Mouse (Mus musculus): ENCODE data around the gene Col6a6. TPM values are rescaled to one million over a fixed set of nuclear protein-coding genes. Genes with fewer than 3 reads are reported as not detected.

The Col6a6 gene
- polyA plus RNA-seq, 1 experiment from 2014 or later = 1.9 TPM

DNA sequence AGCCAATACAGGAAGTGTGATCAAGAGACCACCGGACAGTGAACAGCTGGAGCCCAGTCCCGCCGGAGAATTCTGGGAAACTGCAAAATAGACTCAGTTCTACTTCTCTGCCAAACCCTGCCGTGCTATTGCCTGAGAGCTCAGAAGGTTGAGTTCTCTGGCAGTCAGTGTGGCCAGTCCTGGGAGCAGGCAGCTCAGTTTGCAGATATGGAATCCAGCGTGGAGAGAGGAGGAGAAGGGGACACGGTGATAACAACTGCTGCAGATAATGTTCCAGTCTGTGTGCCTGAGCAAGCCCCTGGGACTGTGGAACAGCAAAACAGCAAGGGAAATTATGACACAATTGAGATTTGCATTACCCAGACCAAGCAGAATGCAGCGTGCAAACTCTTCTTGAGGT lies 7.6 kb upstream of the Col6a6 start:
- Histone ChIP-seq H3K4me1 (no peaks in the 10 kb centered on the region), H3K27me3 (replicated peaks) (no peaks in the 10 kb centered on the region), H3K4me2 (no peak overlapping the region), H3K9ac (no peak overlapping the region), H3K36me3 (no peaks in the 10 kb centered on the region), H3K4me3 (replicated peaks) (no peak overlapping the region), H3K27ac (no peak overlapping the region), H3K9me3 (no peaks in the 10 kb centered on the region)
- no peak for ATAC-seq (ENCODE audit: insufficient read depth, low FRiP score, low read depth)
- WGBS = 52% methylated on average over 7 of the region's 7 CpGs

DNA sequence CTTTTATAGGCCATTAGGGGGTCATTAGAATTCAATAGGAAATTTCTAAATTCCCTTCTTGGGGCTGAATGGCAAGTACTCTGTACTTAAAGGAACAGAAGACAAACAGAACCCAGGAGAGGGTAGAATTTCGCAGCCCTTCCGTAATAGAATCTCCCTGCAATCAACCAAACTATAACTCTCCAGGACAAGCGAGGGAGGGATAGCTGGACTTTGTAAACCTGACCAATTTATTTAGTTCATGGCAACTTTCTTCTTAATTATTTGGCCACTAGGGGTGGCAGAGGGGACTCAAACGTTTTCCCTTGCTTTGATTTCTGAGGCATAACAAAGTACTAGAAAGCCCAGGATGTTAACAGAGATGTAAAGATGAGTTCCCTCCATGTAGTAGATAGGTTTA lies 6.8 kb upstream of the Col6a6 start:
- no peak overlapping the region for H3K4me2 ChIP-seq
- no peaks in the 10 kb centered on the region for H3K36me3 ChIP-seq
- H3K9ac ChIP-seq = no peak overlapping the region
- H3K4me1 ChIP-seq = no peaks in the 10 kb centered on the region
- no peaks in the 10 kb centered on the region for H3K27me3 ChIP-seq (replicated peaks)
- H3K4me3 ChIP-seq (replicated peaks) = no peak overlapping the region
- no peaks in the 10 kb centered on the region for H3K9me3 ChIP-seq
- no peak for ATAC-seq (ENCODE audit: insufficient read depth, low FRiP score, low read depth)
- no peak overlapping the region for H3K27ac ChIP-seq
- 43% methylated on average over 4 of the region's 4 CpGs for WGBS

DNA sequence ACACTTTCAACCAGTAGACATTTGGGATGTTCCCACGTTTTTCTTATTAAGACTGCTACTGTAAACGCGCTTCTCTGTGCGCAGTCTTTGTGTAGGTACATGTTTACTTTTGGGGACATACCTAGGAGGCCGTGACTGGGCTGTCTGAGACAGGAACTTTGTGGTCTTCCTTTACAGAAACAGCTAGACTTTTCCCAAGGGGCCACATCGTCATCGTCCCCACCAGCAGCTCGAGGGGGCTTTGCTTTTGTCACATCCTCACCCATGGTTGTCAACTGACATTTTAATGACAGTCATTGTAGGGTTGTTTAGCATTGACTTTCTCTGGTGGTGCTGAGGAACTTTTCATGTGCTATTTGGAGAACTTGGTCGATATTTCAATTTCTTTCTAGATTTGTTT lies 3.3 kb upstream of the Col6a6 start:
- Histone ChIP-seq H3K4me2 (no peak overlapping the region), H3K27ac (no peak overlapping the region), H3K27me3 (replicated peaks) (0 out of 2 replicates have a peak, but pooled peaks cover 3% of the 10 kb centered on the region), H3K4me1 (0 out of 2 replicates have a peak, but pooled peaks cover 7% of the 10 kb centered on the region), H3K9ac (no peak overlapping the region), H3K9me3 (no peaks in the 10 kb centered on the region), H3K4me3 (replicated peaks) (no peak overlapping the region), H3K36me3 (no peaks in the 10 kb centered on the region)
- WGBS = 79% methylated on average over 9 of the region's 9 CpGs
- no peak for ATAC-seq (ENCODE audit: insufficient read depth, low FRiP score, low read depth)

DNA sequence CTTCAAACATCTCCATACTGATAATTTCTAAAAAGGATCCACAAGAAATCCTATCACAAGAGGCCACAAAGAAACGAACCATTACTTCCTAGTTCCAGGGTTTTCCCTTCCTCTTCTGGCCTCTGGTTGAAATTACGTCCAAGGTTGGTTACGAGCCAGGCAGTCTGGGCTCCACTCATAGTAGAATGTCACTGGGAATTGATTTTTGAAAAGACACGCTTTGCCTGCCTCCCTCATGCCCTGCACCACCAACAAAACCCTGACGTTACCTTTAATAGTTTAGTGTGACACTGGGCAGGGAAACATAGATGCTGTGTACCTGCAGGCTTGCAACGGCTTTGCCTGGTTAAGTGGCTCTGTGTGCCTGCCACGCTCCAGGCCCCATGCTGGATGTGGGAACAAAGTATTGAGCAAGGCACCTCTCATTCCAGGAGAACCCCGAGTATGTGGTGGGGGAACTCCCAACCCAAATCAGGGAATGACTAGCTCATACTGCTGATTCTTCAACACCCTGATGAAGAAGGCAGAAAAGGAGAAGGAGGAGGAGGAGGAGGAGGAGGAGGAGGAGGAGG lies 798 bp downstream of the Col6a6 start:
- Histone ChIP-seq H3K27ac (no peak overlapping the region), H3K27me3 (replicated peaks) (0 out of 2 replicates have a peak, but pooled peaks cover 3% of the 10 kb centered on the region), H3K4me3 (replicated peaks) (no peak overlapping the region), H3K9me3 (no peaks in the 10 kb centered on the region), H3K9ac (no peak overlapping the region), H3K36me3 (no peaks in the 10 kb centered on the region), H3K4me1 (0 out of 2 replicates have a peak, but pooled peaks cover 7% of the 10 kb centered on the region), H3K4me2 (no peak overlapping the region)
- WGBS = 58% methylated on average over 8 of the region's 8 CpGs
- ATAC-seq (ENCODE audit: insufficient read depth, low FRiP score, low read depth) = no peak

DNA sequence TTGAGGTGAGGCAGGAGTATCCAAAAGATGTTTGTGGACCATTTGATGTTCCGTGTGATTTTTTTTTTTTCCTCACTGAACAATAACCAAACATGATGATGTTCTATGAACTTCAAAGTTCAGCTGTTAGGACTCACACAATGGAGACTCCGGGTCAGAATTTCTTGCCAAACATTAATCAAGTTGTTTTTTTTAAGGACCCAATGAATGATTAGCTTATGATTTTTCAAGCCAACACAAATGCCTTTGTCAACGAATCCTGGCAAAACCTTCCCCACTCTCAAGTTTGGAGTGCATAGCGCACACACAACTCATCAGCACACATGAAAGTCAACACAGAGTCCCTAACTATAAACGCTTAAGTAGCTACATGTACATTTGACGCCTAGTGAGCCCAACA lies 7.2 kb downstream of the Col6a6 start:
- H3K9ac ChIP-seq = no peak overlapping the region

DNA sequence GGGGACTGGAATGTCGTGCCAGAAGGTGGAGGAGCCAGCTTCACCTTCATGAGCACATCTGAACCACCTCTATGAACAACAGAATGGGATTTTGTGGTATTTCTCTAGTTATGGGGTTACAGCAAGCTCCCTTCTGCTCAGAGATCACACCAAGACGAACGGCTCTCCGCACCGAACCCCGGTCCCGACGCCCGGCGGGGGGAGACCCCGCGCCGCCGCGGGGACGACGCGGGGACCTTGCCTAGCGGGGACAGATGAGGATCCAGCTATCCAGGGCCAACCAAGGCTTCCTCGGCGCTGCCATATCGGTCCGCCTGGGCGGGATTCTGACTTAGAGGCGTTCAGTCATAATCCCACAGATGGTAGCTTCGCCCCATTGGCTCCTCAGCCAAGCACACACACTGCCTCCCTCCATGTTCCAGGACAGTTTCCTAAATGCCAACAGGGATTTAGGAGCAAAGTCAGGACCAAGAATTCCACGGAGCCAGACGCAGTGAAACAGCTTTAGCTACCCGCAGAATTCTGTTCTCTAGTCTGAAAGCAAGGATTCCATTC lies 8.7 kb downstream of the Col6a6 start:
- Histone ChIP-seq H3K36me3 (no peaks in the 10 kb centered on the region), H3K4me2 (no peak overlapping the region)
- no peak for ATAC-seq (ENCODE audit: insufficient read depth, low FRiP score, low read depth)

More for the DNA sequence above, 7.2 kb downstream of the Col6a6 start:
- H3K4me2 ChIP-seq = no peak overlapping the region
- no peak overlapping the region for H3K27ac ChIP-seq
- no peak for ATAC-seq (ENCODE audit: insufficient read depth, low FRiP score, low read depth)
- H3K36me3 ChIP-seq = no peaks in the 10 kb centered on the region
- no peaks in the 10 kb centered on the region for H3K9me3 ChIP-seq
- H3K4me1 ChIP-seq = no peaks in the 10 kb centered on the region
- no peak overlapping the region for H3K4me3 ChIP-seq (replicated peaks)
- no peaks in the 10 kb centered on the region for H3K27me3 ChIP-seq (replicated peaks)
- WGBS = 70% methylated on average over 6 of the region's 6 CpGs

DNA sequence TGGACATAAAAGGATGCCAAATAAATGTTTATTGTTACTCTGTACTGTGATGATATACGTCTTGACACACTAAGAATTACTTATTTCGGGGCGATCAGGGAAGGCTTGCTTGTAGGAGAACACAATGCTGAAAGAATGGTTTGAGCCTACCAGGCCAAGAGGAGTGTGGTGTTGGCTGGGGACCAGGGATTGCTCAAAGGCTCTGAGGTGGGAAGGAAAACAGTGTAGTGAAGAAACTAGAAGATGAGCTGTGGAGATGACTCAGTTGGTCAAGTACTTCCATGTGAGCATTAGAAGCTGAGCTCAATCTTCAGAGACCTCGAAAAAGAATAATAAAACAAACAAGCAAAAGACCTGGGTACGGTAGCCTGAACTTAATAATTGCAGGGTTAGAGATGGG lies 13.5 kb downstream of the Col6a6 start:
- no peaks in the 10 kb centered on the region for H3K27me3 ChIP-seq (replicated peaks)
- no peak overlapping the region for H3K9ac ChIP-seq
- no peak overlapping the region for H3K4me2 ChIP-seq
- no peaks in the 10 kb centered on the region for H3K4me1 ChIP-seq
- H3K36me3 ChIP-seq = no peaks in the 10 kb centered on the region
- no peak for ATAC-seq (ENCODE audit: insufficient read depth, low FRiP score, low read depth)
- 82% methylated on average over 5 of the region's 5 CpGs for WGBS
- H3K9me3 ChIP-seq = no peaks in the 10 kb centered on the region
- H3K27ac ChIP-seq = no peak overlapping the region
- H3K4me3 ChIP-seq (replicated peaks) = no peak overlapping the region

More for the DNA sequence above, 8.7 kb downstream of the Col6a6 start:
- Histone ChIP-seq H3K27me3 (replicated peaks) (no peaks in the 10 kb centered on the region), H3K4me1 (no peaks in the 10 kb centered on the region), H3K4me3 (replicated peaks) (no peak overlapping the region), H3K27ac (no peak overlapping the region), H3K9me3 (no peaks in the 10 kb centered on the region), H3K9ac (no peak overlapping the region)
- WGBS = 62% methylated on average over 29 of the region's 29 CpGs

DNA sequence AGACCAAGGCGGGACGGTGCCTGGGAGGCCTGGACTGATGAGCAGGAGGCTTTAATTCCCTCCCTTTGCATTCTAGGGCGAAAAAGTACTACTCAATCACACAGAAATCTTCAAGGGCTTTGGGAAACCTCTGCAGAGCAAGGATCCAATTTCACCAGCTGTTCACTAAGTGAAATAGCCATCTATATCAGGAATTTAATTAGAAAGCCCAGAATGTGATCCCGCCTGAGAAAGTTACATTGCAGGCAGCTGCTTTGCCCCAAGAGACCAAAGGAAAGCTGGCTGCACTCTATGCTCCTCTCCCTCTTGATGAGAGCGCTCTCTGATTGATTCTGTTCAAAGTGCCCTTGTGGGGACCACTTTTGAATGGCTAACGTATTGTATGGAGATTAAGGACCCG lies 16.5 kb downstream of the Col6a6 start:
- no peak for ATAC-seq (ENCODE audit: insufficient read depth, low FRiP score, low read depth)
- H3K36me3 ChIP-seq = no peaks in the 10 kb centered on the region
- H3K27ac ChIP-seq = no peak overlapping the region
- H3K4me1 ChIP-seq = no peaks in the 10 kb centered on the region
- H3K9ac ChIP-seq = no peak overlapping the region
- no peak overlapping the region for H3K4me2 ChIP-seq
- H3K27me3 ChIP-seq (replicated peaks) = no peaks in the 10 kb centered on the region
- H3K4me3 ChIP-seq (replicated peaks) = no peak overlapping the region
- 49% methylated on average over 7 of the region's 7 CpGs for WGBS
- no peaks in the 10 kb centered on the region for H3K9me3 ChIP-seq

DNA sequence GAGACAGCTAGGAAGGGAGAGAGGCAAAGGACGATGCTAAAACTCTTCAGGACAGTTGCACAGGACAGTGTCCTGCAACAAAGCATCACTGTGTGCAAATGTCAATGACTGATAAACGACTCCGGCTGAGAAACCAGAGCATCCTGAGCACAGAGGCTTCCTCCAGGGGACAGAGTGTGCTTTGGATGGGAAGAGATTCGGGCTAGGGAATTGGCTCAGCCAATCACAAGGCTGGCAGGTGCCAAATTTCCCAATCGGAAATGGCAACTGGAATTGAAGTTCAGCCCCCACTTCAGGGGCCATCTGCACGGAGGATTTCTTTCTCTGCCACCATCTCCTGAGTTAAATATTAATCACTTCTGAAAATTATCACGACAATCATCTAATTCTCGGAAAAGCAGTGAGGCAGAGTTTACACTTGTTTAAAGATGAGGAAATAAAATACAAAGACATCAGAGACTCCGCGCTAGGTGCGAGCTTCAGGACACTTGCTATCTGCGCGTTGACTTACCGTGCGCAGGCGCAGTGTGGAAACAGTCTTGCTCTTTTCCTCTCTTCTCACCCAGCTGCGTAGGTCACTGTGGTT lies 18.9 kb downstream of the Col6a6 start:
- no peaks in the 10 kb centered on the region for H3K9me3 ChIP-seq
- H3K4me1 ChIP-seq = no peaks in the 10 kb centered on the region
- no peak overlapping the region for H3K27ac ChIP-seq
- no peak for ATAC-seq (ENCODE audit: insufficient read depth, low FRiP score, low read depth)
- 74% methylated on average over 17 of the region's 17 CpGs for WGBS
- H3K4me3 ChIP-seq (replicated peaks) = no peak overlapping the region
- H3K9ac ChIP-seq = no peak overlapping the region
- no peaks in the 10 kb centered on the region for H3K36me3 ChIP-seq
- no peak overlapping the region for H3K4me2 ChIP-seq
- H3K27me3 ChIP-seq (replicated peaks) = no peaks in the 10 kb centered on the region

DNA sequence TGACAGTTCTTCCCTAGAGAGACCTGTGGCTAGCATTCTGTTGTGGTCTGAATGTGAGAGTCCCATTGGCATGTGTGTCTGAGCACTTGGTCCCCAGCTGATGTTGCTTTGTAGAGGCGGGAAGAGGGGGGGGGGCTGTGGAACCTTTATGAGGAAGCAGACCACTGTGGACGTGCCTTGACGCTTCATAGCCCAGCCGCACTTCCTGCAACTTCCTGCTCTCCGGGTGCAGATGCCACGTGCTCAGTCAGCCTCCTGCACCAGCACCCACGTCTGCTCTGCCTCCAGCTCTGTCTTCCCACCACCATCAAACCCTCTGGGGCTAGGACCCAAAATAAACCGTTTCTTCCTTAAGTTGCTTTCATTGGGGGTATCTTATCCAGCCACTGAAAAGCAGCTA lies 24.5 kb downstream of the Col6a6 start:
- no peak overlapping the region for H3K4me3 ChIP-seq (replicated peaks)
- no peak overlapping the region for H3K4me2 ChIP-seq
- no peaks in the 10 kb centered on the region for H3K36me3 ChIP-seq
- H3K9me3 ChIP-seq = no peaks in the 10 kb centered on the region
- no peak for ATAC-seq (ENCODE audit: insufficient read depth, low FRiP score, low read depth)
- H3K9ac ChIP-seq = no peak overlapping the region
- no peaks in the 10 kb centered on the region for H3K27me3 ChIP-seq (replicated peaks)
- WGBS = 76% methylated on average over 8 of the region's 8 CpGs
- H3K27ac ChIP-seq = no peak overlapping the region
- no peaks in the 10 kb centered on the region for H3K4me1 ChIP-seq

DNA sequence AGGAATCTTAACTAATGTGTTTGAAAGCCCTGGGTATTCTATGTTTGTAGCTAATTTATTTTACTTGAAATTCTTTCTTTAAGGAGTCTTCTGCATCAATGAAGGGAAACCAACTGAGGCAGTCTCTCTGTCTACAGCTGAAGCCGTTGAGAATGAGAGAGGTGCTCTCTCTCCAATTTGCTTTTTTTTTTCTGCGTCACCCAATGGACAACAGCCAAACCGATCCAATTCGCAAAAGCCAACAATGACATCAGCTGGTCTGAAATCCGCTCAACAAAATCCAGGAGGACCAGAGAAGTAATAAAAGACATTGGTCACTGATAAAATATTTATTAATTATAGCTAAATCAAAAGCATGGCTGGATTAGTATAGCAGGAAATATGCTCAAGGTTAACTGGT lies 26.5 kb downstream of the Col6a6 start:
- WGBS = 86% methylated on average over 5 of the region's 5 CpGs
- ATAC-seq (ENCODE audit: insufficient read depth, low FRiP score, low read depth) = no peak
- Histone ChIP-seq H3K9me3 (no peaks in the 10 kb centered on the region), H3K4me2 (no peak overlapping the region), H3K4me3 (replicated peaks) (no peak overlapping the region), H3K36me3 (no peaks in the 10 kb centered on the region), H3K9ac (no peak overlapping the region), H3K27ac (no peak overlapping the region), H3K4me1 (0 out of 2 replicates have a peak, but pooled peaks cover 2% of the 10 kb centered on the region), H3K27me3 (replicated peaks) (no peaks in the 10 kb centered on the region)

DNA sequence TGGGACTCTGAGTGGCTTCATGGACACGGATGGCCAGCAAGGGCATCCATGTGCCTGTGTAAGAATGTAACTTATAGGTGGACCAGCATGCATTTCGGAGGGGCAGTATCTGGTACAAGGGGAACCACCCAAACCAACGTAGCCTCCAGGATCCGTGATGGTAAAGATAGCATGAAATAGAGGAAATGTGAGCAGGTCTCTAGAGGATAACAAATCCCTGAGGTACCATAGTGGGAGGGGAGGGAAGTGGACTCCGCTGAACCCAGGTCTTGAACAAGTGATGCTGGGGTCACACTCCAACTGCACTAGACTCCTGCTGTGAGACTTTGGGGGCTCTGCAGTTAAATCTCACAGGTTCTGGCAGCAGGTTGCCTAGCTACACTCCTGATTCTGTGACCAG lies 27.7 kb downstream of the Col6a6 start:
- Histone ChIP-seq H3K9me3 (no peaks in the 10 kb centered on the region), H3K36me3 (no peaks in the 10 kb centered on the region), H3K27me3 (replicated peaks) (no peaks in the 10 kb centered on the region), H3K4me3 (replicated peaks) (no peak overlapping the region), H3K4me2 (no peak overlapping the region), H3K9ac (no peak overlapping the region), H3K27ac (no peak overlapping the region), H3K4me1 (peaks cover 5% of the 10 kb centered on the region)
- ATAC-seq (ENCODE audit: insufficient read depth, low FRiP score, low read depth) = no peak
- 88% methylated on average over 5 of the region's 5 CpGs for WGBS

Measured in stomach, embryonic 15.5 days (tissue).